Mouse (Mus musculus): ENCODE measurements at regions not wholly inside any gene's neighbourhood (a gene's known extent, or its start where the extent isn't known, plus 50 kb on each side); places are given as distances from the start of the nearest gene placed in this dataset.

DNA sequence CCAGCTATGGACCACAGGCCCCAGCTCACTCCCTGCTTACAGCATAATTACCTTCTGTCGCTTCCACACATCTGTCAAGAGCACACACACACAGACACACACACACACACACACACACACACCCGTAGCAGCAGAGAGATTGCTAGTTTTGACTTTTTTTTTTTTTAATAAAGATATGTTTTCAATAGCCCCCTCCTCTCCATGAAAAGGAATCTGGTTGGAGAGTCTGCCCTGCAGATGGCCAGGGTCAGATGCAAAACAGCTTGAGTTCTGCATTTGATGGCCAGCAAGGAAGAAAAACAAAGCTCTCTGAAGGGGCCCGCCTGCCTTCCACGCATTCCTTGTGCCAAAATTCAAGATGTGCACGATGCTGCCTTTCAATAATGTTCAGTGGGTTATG is 99.8 kb upstream of the Castor2 start:
- no peak for TF ChIP-seq FLI1 (IDR thresholded peaks at IDR 0.05; ENCODE audit: low read length)
- no peak for TF ChIP-seq GATA1 (IDR thresholded peaks at IDR 0.05; ENCODE audit: borderline replicate concordance, low read length)

Measured in megakaryocyte, embryonic 14.5 days (primary cell).